Comparison of ENCODE assay signal across 27 mouse cellular contexts in genomic region chr1:120071133-120071532, GRCm38 (mm10). TPM values are rescaled to one million over a fixed set of nuclear protein-coding genes. Genes with fewer than 3 reads are reported as not detected.
DNase-seq lines count a peak whose midpoint lies in the region; ATAC-seq and TF ChIP-seq lines count a peak whose summit lies in the region.
"Had no signal": no experiment of that assay in that cellular context is flagged by ENCODE, and none has a peak within 500 bp of the region (broad histone marks: within the 10 kb centered on the region; RNA-seq: fewer than 3 reads in every experiment).

No protein-coding gene starts in this region.

- peak overlapping the region; percentile 4; the same call in 1 of the 2 replicates for H3K9ac ChIP-seq in intestine, postnatal 0 days (ENCODE audit: low read depth, low read length)
- H3K9ac ChIP-seq in intestine, embryonic 16.5 days (ENCODE audit: low read depth, low read length) = no peak overlapping the region
- no peak overlapping the region for H3K9ac ChIP-seq in kidney, postnatal 0 days (ENCODE audit: low read depth, low read length)
- H3K9ac ChIP-seq in lung, postnatal 0 days (replicated peaks; ENCODE audit: low read depth) = no peak overlapping the region
- H3K9ac ChIP-seq: embryonic facial prominence, embryonic 13.5 days; forebrain, embryonic 12.5 days; forebrain, embryonic 15.5 days; heart, embryonic 13.5 days; hindbrain, embryonic 14.5 days had no signal

- no peak for DNase-seq in kidney, postnatal 0 days (ENCODE audit: low spot score)
- DNase-seq in kidney, postnatal 25 days = no peak
- no peak for DNase-seq in lung, postnatal 0 days (ENCODE audit: low spot score)
- no peak for DNase-seq in lung, postnatal 25 days (ENCODE audit: low spot score)
- DNase-seq: adrenal gland, adult 8-10 months; adrenal gland, postnatal 25 days; cerebellum, adult 11-12 months; cerebellum, adult 8-10 months; cerebellum, postnatal 10 days; cerebellum, postnatal 36 days; embryo, embryonic 11 days; gastrocnemius, postnatal 10 days; gastrocnemius, postnatal 36 days; heart, adult 2 months; heart, postnatal 14 days; heart, postnatal 4 days had no signal

- peaks cover 14% of the 10 kb centered on the region for H3K4me1 ChIP-seq in intestine, postnatal 0 days (replicated peaks; ENCODE audit: control insufficient read depth, insufficient read depth, low read length)
- peaks cover 35% of the 10 kb centered on the region for H3K4me1 ChIP-seq in intestine, embryonic 16.5 days (ENCODE audit: control insufficient read depth, insufficient read depth, low read length)
- 0 out of 2 replicates have a peak, but pooled peaks cover 7% of the 10 kb centered on the region for H3K4me1 ChIP-seq in kidney, postnatal 0 days (replicated peaks; ENCODE audit: insufficient read depth, low read length)
- peaks cover 25% of the 10 kb centered on the region for H3K4me1 ChIP-seq in lung, postnatal 0 days (ENCODE audit: insufficient read depth, low read depth, low read length)

- H3K27me3 ChIP-seq in intestine, postnatal 0 days (replicated peaks; ENCODE audit: control insufficient read depth, insufficient read depth, low read length) = no peaks in the 10 kb centered on the region
- H3K27me3 ChIP-seq in intestine, embryonic 16.5 days (replicated peaks; ENCODE audit: control insufficient read depth, insufficient read depth, low read length) = no peaks in the 10 kb centered on the region
- no peaks in the 10 kb centered on the region for H3K27me3 ChIP-seq in kidney, postnatal 0 days (ENCODE audit: insufficient read depth, low read length)
- H3K27me3 ChIP-seq in lung, postnatal 0 days (replicated peaks; ENCODE audit: insufficient read depth, low read length) = no peaks in the 10 kb centered on the region

- no peak for TF ChIP-seq EP300 in lung, postnatal 0 days (IDR thresholded peaks at IDR 0.05)

- H3K9me3 ChIP-seq in intestine, postnatal 0 days (ENCODE audit: control insufficient read depth) = no peaks in the 10 kb centered on the region
- no peaks in the 10 kb centered on the region for H3K9me3 ChIP-seq in intestine, embryonic 16.5 days (ENCODE audit: control insufficient read depth, low read length)
- no peaks in the 10 kb centered on the region for H3K9me3 ChIP-seq in kidney, postnatal 0 days (replicated peaks; ENCODE audit: low read length)
- H3K9me3 ChIP-seq in lung, postnatal 0 days (ENCODE audit: low read length) = no peaks in the 10 kb centered on the region
- H3K9me3 ChIP-seq: embryonic facial prominence, embryonic 10.5 days; embryonic facial prominence, embryonic 13.5 days; forebrain, embryonic 12.5 days; forebrain, embryonic 15.5 days; heart, embryonic 10.5 days; heart, embryonic 13.5 days had no signal

- H3K36me3 ChIP-seq in intestine, postnatal 0 days (ENCODE audit: control insufficient read depth, insufficient read depth) = peaks cover 18% of the 10 kb centered on the region
- no peaks in the 10 kb centered on the region for H3K36me3 ChIP-seq in intestine, embryonic 16.5 days (ENCODE audit: control insufficient read depth, insufficient read depth, low read length)
- H3K36me3 ChIP-seq in kidney, postnatal 0 days (ENCODE audit: insufficient read depth, low read length) = no peaks in the 10 kb centered on the region
- no peaks in the 10 kb centered on the region for H3K36me3 ChIP-seq in lung, postnatal 0 days (ENCODE audit: insufficient read depth, low read length)
- H3K36me3 ChIP-seq: embryonic facial prominence, embryonic 10.5 days; embryonic facial prominence, embryonic 13.5 days; forebrain, embryonic 12.5 days; forebrain, embryonic 15.5 days had no signal

- H3K27ac ChIP-seq in intestine, postnatal 0 days (ENCODE audit: low read depth, low read length) = peak overlapping the region; percentile 96; the same call in 1 of the 2 replicates
- H3K27ac ChIP-seq in intestine, embryonic 16.5 days (ENCODE audit: low read length) = no peak overlapping the region
- no peak overlapping the region for H3K27ac ChIP-seq in kidney, postnatal 0 days
- H3K27ac ChIP-seq in lung, postnatal 0 days (ENCODE audit: low read length) = peak overlapping the region; percentile 26; the same call in 1 of the 2 replicates
- H3K27ac ChIP-seq: embryonic facial prominence, embryonic 10.5 days; embryonic facial prominence, embryonic 13.5 days; forebrain, embryonic 12.5 days; forebrain, embryonic 15.5 days; heart, adult 2 months; heart, embryonic 10.5 days; heart, embryonic 13.5 days; hindbrain, embryonic 14.5 days had no signal

- peak overlapping the region; percentile 76 for H3K4me2 ChIP-seq in intestine, postnatal 0 days (replicated peaks; ENCODE audit: low read depth)
- H3K4me2 ChIP-seq in intestine, embryonic 16.5 days (ENCODE audit: low read depth, low read length) = no peak overlapping the region
- H3K4me2 ChIP-seq in kidney, postnatal 0 days (ENCODE audit: low read length) = 0 out of 2 replicates have a peak overlapping the region, but pooled peaks have one; percentile 19
- no peak overlapping the region for H3K4me2 ChIP-seq in lung, postnatal 0 days (replicated peaks; ENCODE audit: low read depth, low read length)
- H3K4me2 ChIP-seq: embryonic facial prominence, embryonic 13.5 days; forebrain, embryonic 12.5 days; forebrain, embryonic 15.5 days; heart, embryonic 13.5 days; hindbrain, embryonic 14.5 days had no signal

- peak overlapping the region; percentile 54; the same call in 1 of the 2 replicates for H3K4me3 ChIP-seq in intestine, postnatal 0 days (ENCODE audit: low read depth, low read length)
- no peak overlapping the region for H3K4me3 ChIP-seq in intestine, embryonic 16.5 days (ENCODE audit: low read length)
- H3K4me3 ChIP-seq in kidney, postnatal 0 days (replicated peaks; ENCODE audit: low read depth, low read length) = no peak overlapping the region
- no peak overlapping the region for H3K4me3 ChIP-seq in lung, postnatal 0 days (ENCODE audit: low read depth, low read length)
- H3K4me3 ChIP-seq: embryonic facial prominence, embryonic 10.5 days; embryonic facial prominence, embryonic 13.5 days; erythroblast, embryonic 14.5 days; forebrain, embryonic 12.5 days; forebrain, embryonic 15.5 days; heart, adult 2 months; heart, embryonic 10.5 days; heart, embryonic 13.5 days had no signal

- WGBS in intestine, postnatal 0 days = 75% methylated on average over 4 of the region's 4 CpGs
- WGBS in intestine, embryonic 16.5 days = 89% methylated on average over 4 of the region's 4 CpGs
- WGBS in kidney, postnatal 0 days = 81% methylated on average over 4 of the region's 4 CpGs
- 73% methylated on average over 4 of the region's 4 CpGs for WGBS in lung, postnatal 0 days

- ATAC-seq in intestine, postnatal 0 days = no peak
- ATAC-seq in intestine, embryonic 16.5 days = no peak
- no peak for ATAC-seq in kidney, postnatal 0 days (replicated peaks; ENCODE audit: low FRiP score, low read depth)
- ATAC-seq in lung, postnatal 0 days = no peak
- ATAC-seq: activated CD4-positive, CD25-positive, alpha-beta regulatory T cell, adult 4 months; forebrain, embryonic 15.5 days had no signal

- TF ChIP-seq CTCF in intestine, postnatal 0 days (IDR thresholded peaks at IDR 0.05; ENCODE audit: low read depth) = no peak
- no peak for TF ChIP-seq CTCF in kidney, postnatal 0 days (IDR thresholded peaks at IDR 0.05; ENCODE audit: low read depth)
- TF ChIP-seq CTCF in lung, postnatal 0 days (IDR thresholded peaks at IDR 0.05) = no peak

RNA-seq across cellular contexts. Expression of gene Tmem37, which starts 2.7 kb away (rescaled TPM):
- 593 and 673 TPM in 2 replicates for polyA plus RNA-seq in intestine, postnatal 0 days (2015; fragmentation: Nextera tagmentation; extraction: Ambion mirVana)
- 108 and 129 TPM in 2 replicates for polyA plus RNA-seq in intestine, embryonic 16.5 days (2015; fragmentation: Nextera tagmentation; extraction: Ambion mirVana)
- 166 and 180 TPM in 2 replicates for polyA plus RNA-seq in kidney, postnatal 0 days (2015; fragmentation: Nextera tagmentation; extraction: Ambion mirVana)
- polyA plus RNA-seq in lung, postnatal 0 days (2015; fragmentation: Nextera tagmentation; extraction: Ambion mirVana) = 121 and 127 TPM in 2 replicates

RNA-seq across cellular contexts. Expression of gene Dbi, which starts 49.7 kb away (rescaled TPM):
- 3,066 and 3,164 TPM in 2 replicates for polyA plus RNA-seq in intestine, postnatal 0 days (2015; fragmentation: Nextera tagmentation; extraction: Ambion mirVana)
- polyA plus RNA-seq in intestine, embryonic 16.5 days (2015; fragmentation: Nextera tagmentation; extraction: Ambion mirVana) = 1,842 and 2,069 TPM in 2 replicates
- polyA plus RNA-seq in kidney, postnatal 0 days (2015; fragmentation: Nextera tagmentation; extraction: Ambion mirVana) = 1,314 and 1,400 TPM in 2 replicates
- 646 and 687 TPM in 2 replicates for polyA plus RNA-seq in lung, postnatal 0 days (2015; fragmentation: Nextera tagmentation; extraction: Ambion mirVana)

RNA-seq across cellular contexts. Expression of gene 3110009E18Rik, which starts 49.9 kb away (rescaled TPM):
- polyA plus RNA-seq in intestine, postnatal 0 days (2015; fragmentation: Nextera tagmentation; extraction: Ambion mirVana) = 8.2 and 8.7 TPM in 2 replicates
- 13.2 and 14.6 TPM in 2 replicates for polyA plus RNA-seq in intestine, embryonic 16.5 days (2015; fragmentation: Nextera tagmentation; extraction: Ambion mirVana)
- polyA plus RNA-seq in kidney, postnatal 0 days (2015; fragmentation: Nextera tagmentation; extraction: Ambion mirVana) = 19.3 and 22.5 TPM in 2 replicates
- 10.7 and 12.5 TPM in 2 replicates for polyA plus RNA-seq in lung, postnatal 0 days (2015; fragmentation: Nextera tagmentation; extraction: Ambion mirVana)
- polyA plus RNA-seq: erythroblast, embryonic 14.5 days had no signal

Comparison
In these comparisons a context has a peak if more than half of its experiments do, and no peak if none do; other contexts are left out.
1. H3K27ac ChIP-seq: peak in intestine, postnatal 0 days (single experiment) and lung, postnatal 0 days (single experiment); none in intestine, embryonic 16.5 days (single experiment) and kidney, postnatal 0 days (single experiment).
2. H3K4me2 ChIP-seq: peak in intestine, postnatal 0 days (single experiment) and kidney, postnatal 0 days (single experiment); none in intestine, embryonic 16.5 days (single experiment) and lung, postnatal 0 days (single experiment).